Mouse (Mus musculus) megakaryocyte, embryonic 14.5 days (primary cell): Measurements from ENCODE around the gene Fam173b.

Source experiments
- FLI1 ChIP-seq: IDR thresholded peaks from 2 replicates; pipeline ENCODE4 v1.6.1; 2012; ENCODE audit warnings: low read length, inconsistent platforms, mixed read lengths
- GATA1 ChIP-seq: IDR thresholded peaks from 3 replicates; pipeline ENCODE4 v1.6.1; 2012; ENCODE audit warnings: mixed read lengths, low read length, inconsistent platforms, borderline replicate concordance

DNA sequence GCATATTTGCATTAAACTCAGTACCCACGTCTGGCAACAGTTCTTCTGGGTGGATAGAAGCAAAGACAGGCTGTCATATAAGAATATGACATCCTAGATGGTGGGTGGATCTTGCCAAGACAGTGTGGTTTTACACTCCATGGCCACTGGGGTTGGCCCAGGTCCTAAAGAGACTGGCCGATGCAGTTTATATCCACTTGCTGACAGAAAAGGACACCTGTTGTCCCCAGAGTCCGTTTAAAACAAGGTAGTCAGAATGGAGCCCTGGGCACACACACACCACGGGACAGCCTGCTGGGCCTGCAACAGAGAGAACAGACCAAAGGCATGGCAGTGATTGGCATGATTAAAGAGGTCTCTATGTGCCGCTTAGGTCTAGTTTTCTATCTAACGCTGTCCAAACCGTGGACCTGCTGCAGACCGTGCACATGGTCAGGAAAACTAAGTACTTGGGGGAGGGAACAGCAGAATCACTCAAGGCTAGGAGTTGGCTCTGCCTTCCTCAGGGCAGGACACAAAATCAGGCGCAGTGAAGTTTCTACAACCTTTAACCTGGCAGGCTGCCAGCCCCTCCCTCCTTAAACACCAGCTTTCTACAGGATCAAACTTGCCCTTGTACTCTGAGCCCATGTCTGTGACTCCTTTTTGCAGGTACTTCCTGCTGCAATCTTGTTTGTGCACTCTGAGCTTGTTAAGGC, 32.2 kb upstream of the Fam173b start:
- TF ChIP-seq GATA1 (no peak), FLI1 (no peak)
